Mouse (Mus musculus) neural tube, embryonic 13.5 days (tissue): ENCODE measurements around the gene Ywhae. TPM values are rescaled to one million over a fixed set of nuclear protein-coding genes. Genes with fewer than 3 reads are reported as not detected.

Source experiments
- ATAC-seq: fragments of 200-750 bp; cut with Nextera tagmentation; 2 replicates; pipeline ENCODE4 v1.8.0; 2017; ENCODE audit warnings: low read depth, mild to moderate bottlenecking, moderate TSS enrichment, moderate library complexity
- H3K27ac ChIP-seq: fragments of 300-500 bp; sonication (generic); replicated peaks from 2 replicates; pipeline ENCODE4 v1.5.1; 2015; ENCODE audit warnings: moderate library complexity, mild to moderate bottlenecking, inconsistent platforms
- H3K27me3 ChIP-seq: fragments of 300-500 bp; sonication (generic); 2 replicates; pipeline ENCODE4 v1.6.1; 2015; ENCODE audit warnings: mild to moderate bottlenecking, inconsistent platforms
- H3K36me3 ChIP-seq: fragments of 300-500 bp; sonication (generic); 2 replicates; pipeline ENCODE4 v1.6.1; 2015; ENCODE audit warnings: mild to moderate bottlenecking, inconsistent platforms
- H3K4me1 ChIP-seq: fragments of 300-500 bp; sonication (generic); replicated peaks from 2 replicates; pipeline ENCODE4 v1.6.1; 2015; ENCODE audit warnings: inconsistent platforms
- H3K4me2 ChIP-seq: fragments of 300-500 bp; sonication (generic); 2 replicates; pipeline ENCODE4 v1.6.1; 2015; ENCODE audit warnings: inconsistent platforms, mild to moderate bottlenecking, moderate library complexity
- H3K4me3 ChIP-seq: fragments of 300-500 bp; sonication (generic); 2 replicates; pipeline ENCODE4 v1.5.1; 2015; ENCODE audit warnings: mild to moderate bottlenecking, inconsistent platforms
- H3K9ac ChIP-seq: fragments of 300-500 bp; sonication (generic); 2 replicates; pipeline ENCODE4 v1.6.1; 2015; ENCODE audit warnings: moderate library complexity, mild to moderate bottlenecking, inconsistent platforms
- H3K9me3 ChIP-seq: fragments of 300-500 bp; sonication (generic); 2 replicates; pipeline ENCODE4 v1.6.1; 2016; ENCODE audit warnings: inconsistent platforms
- WGBS: fragments of 180-500 bp; shearing (Covaris S2); methylation state at CpG from one replicate; pipeline ENCODE4 v1.1.7; 2015; 5-methylcytosine and 5-hydroxymethylcytosine counted together
- polyA plus RNA-seq: library from polyadenylated mRNA; unstranded; fragments of >200 nt; fragmentation: Nextera tagmentation; extraction: Ambion mirVana; gene quantifications from 2 replicates; pipeline ENCODE4 v1.2.1, GENCODE M21; 2015

Gene Ywhae
- polyA plus RNA-seq, 1 experiment from 2014 or later, result 1,498 TPM

DNA sequence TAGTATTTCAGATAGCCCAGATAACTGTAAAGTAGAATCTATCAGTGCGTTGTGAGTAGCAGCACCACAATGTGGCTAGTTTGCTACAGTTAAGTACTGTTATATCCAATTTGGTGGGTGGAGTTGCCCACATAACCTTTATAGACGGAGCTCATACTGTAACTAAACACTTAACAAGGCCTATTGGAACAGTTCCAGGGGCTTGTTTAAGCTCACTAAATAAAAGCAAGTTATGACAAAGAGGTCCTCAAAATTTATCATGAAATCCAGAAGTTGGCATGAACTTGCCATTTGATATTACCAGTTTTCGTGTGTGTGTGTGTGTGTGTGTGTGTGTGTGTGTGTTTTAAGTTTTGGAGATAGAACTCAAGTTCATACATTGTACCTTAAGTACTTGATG lies 7.5 kb downstream of the Ywhae start:
- Histone ChIP-seq H3K4me2 (no peak overlapping the region), H3K27me3 (no peaks in the 10 kb centered on the region), H3K4me3 (no peak overlapping the region), H3K9me3 (no peaks in the 10 kb centered on the region), H3K36me3 (peaks cover 22% of the 10 kb centered on the region; the same call in 1 of the 2 replicates), H3K9ac (no peak overlapping the region), H3K4me1 (peaks cover 53% of the 10 kb centered on the region), H3K27ac (no peak overlapping the region)
- ATAC-seq, result no peak
- 74% methylated on average over 3 of the region's 3 CpGs for WGBS

DNA sequence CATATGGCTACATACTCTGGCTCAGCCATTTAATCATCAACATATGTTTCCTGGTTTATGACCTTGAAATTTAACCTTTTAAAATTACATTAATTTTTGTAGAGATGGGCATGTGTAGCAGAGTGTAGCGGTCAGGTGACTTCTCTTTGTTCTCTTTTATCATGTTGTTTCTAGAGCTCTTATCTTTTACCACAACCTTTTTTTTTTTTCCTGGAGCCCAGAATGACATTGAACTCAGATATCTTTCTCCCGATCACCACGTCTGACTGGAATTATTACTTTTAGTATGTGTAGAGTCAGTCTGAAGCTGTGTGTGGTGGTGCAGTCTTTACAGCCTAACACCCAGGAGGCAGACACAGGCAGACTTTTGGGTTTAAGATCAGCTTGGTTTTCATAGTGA lies 8.9 kb downstream of the Ywhae start:
- ATAC-seq, result no peak
- peaks cover 47% of the 10 kb centered on the region for H3K4me1 ChIP-seq
- H3K9me3 ChIP-seq, result no peaks in the 10 kb centered on the region
- H3K4me2 ChIP-seq, result no peak overlapping the region
- no peak overlapping the region for H3K4me3 ChIP-seq
- peaks cover 22% of the 10 kb centered on the region; the same call in 1 of the 2 replicates for H3K36me3 ChIP-seq
- H3K27me3 ChIP-seq, result no peaks in the 10 kb centered on the region
- peak overlapping the region; percentile 56; the same call in 1 of the 2 replicates for H3K27ac ChIP-seq
- no peak overlapping the region for H3K9ac ChIP-seq
- 83% methylated on average over 3 of the region's 3 CpGs for WGBS

DNA sequence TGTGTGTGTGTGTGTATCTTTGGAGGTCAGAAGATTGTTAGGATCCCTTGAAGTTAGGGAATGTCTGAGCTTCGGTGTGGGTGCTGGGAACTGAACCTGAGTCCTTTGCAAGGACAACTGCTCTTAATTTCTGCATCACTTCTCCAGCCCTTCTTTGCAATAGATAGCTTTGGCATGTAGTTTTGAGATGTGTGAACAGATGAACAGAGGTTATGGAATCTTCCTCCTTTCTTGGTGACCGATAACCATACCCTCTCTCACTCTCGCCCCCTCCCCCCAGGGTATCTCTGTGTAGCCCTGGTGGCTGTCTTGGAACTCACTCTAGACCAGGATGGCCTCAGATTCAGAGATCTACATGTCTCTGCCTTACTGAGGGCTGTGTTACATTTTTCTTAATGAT lies 12.1 kb downstream of the Ywhae start:
- no peak overlapping the region for H3K9ac ChIP-seq
- no peak for ATAC-seq

DNA sequence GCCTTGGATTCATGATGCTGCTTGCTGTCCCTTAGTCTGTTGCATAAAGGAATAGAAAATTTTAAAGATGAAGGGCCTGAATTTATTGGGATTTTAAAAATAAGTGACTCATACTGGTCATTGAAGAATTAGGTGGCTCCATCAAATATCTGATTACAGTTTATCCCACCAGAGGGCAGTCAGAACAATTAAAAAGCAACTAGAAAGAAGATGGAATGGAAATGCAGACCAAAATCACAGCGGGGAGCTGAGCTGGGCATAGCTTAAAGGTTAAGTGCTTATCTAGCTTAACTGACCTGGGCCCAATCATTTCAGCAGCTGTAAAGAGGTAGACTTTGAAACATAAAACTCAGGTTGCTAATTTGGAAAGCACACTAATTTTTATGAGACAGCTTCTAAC lies 17.9 kb downstream of the Ywhae start:
- 70% methylated on average over 1 of the region's 1 CpGs for WGBS
- H3K4me1 ChIP-seq, result peaks cover 61% of the 10 kb centered on the region
- H3K4me3 ChIP-seq, result no peak overlapping the region
- H3K27me3 ChIP-seq, result no peaks in the 10 kb centered on the region
- H3K4me2 ChIP-seq, result no peak overlapping the region
- H3K36me3 ChIP-seq, result peaks cover 15% of the 10 kb centered on the region; the same call in 1 of the 2 replicates
- no peak overlapping the region for H3K27ac ChIP-seq
- H3K9ac ChIP-seq, result no peak overlapping the region
- ATAC-seq, result no peak
- no peaks in the 10 kb centered on the region for H3K9me3 ChIP-seq

More for the DNA sequence above, 12.1 kb downstream of the Ywhae start:
- Histone ChIP-seq H3K4me3 (no peak overlapping the region), H3K4me2 (no peak overlapping the region), H3K27ac (no peak overlapping the region), H3K9me3 (no peaks in the 10 kb centered on the region), H3K4me1 (peaks cover 58% of the 10 kb centered on the region), H3K36me3 (peaks cover 16% of the 10 kb centered on the region; the same call in 1 of the 2 replicates), H3K27me3 (no peaks in the 10 kb centered on the region)
- WGBS, result 92% methylated on average over 3 of the region's 3 CpGs

DNA sequence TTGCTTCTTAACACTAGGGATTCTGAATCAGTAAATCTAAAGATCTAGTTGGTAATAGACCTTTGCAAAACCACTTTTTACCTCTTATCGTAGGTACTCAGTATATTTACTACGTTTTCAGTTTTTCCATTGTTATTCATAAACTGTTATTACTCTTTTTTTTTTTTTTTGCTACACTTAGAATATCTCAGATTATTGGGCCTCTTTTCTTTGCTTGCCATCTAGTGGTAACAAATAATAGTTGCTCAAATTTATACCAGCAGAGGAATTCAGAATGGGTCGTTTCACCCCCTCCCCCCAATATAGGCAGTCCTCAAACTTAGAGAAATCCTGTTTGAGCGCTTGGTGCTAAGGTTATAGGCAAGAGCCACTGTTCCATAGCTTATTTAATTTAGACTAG lies 18.4 kb downstream of the Ywhae start:
- Histone ChIP-seq H3K27ac (no peak overlapping the region), H3K4me3 (no peak overlapping the region), H3K9ac (no peak overlapping the region), H3K27me3 (no peaks in the 10 kb centered on the region), H3K4me1 (peaks cover 58% of the 10 kb centered on the region), H3K36me3 (peaks cover 19% of the 10 kb centered on the region), H3K4me2 (no peak overlapping the region), H3K9me3 (no peaks in the 10 kb centered on the region)
- 81% methylated on average over 4 of the region's 4 CpGs for WGBS
- no peak for ATAC-seq

DNA sequence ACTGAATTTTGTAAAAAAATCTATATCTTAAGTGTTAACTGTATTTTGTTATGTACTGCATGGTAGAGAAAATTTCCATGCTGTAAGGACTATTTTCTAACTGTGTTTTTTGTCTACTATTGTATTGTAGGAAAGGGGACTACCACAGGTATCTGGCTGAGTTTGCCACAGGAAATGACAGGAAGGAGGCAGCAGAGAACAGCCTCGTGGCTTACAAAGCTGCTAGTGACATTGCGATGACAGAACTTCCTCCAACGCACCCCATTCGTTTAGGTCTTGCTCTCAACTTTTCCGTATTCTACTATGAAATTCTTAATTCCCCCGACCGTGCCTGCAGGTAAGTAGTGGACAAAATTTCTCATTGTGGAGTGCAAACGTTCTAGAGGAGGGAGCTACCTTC lies 24.0 kb downstream of the Ywhae start:
- H3K27ac ChIP-seq, result no peak overlapping the region
- no peaks in the 10 kb centered on the region for H3K27me3 ChIP-seq
- no peak for ATAC-seq
- no peak overlapping the region for H3K9ac ChIP-seq
- peaks cover 65% of the 10 kb centered on the region for H3K36me3 ChIP-seq
- WGBS, result 89% methylated on average over 8 of the region's 8 CpGs
- H3K4me3 ChIP-seq, result no peak overlapping the region
- no peak overlapping the region for H3K4me2 ChIP-seq
- peaks cover 10% of the 10 kb centered on the region; the same call in 1 of the 2 replicates for H3K4me1 ChIP-seq
- no peaks in the 10 kb centered on the region for H3K9me3 ChIP-seq

DNA sequence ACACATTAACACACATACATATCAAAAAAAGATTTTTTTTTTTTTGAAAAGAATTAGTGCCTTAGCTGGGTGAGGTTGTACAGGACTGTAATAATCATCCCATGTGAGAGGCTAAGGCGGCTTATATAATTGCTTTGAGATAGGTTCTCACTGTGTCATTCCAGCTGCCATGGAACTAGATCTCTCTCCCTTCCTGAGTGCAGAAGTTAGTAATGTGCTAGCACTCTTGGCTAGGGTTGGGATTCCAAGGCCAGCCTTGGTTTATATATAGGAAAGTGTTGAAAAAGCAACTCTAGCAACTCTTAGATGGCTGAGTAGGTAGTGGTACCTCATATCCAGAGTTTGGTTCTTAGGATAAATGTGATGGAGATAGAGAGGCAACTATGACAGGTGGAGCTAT lies 25.9 kb downstream of the Ywhae start:
- H3K9me3 ChIP-seq, result no peaks in the 10 kb centered on the region
- H3K4me3 ChIP-seq, result no peak overlapping the region
- ATAC-seq, result no peak
- no peak overlapping the region for H3K27ac ChIP-seq
- H3K9ac ChIP-seq, result no peak overlapping the region
- 89% methylated on average over 1 of the region's 1 CpGs for WGBS
- H3K36me3 ChIP-seq, result peaks cover 70% of the 10 kb centered on the region
- no peaks in the 10 kb centered on the region for H3K27me3 ChIP-seq
- H3K4me2 ChIP-seq, result no peak overlapping the region
- H3K4me1 ChIP-seq, result no peaks in the 10 kb centered on the region

DNA sequence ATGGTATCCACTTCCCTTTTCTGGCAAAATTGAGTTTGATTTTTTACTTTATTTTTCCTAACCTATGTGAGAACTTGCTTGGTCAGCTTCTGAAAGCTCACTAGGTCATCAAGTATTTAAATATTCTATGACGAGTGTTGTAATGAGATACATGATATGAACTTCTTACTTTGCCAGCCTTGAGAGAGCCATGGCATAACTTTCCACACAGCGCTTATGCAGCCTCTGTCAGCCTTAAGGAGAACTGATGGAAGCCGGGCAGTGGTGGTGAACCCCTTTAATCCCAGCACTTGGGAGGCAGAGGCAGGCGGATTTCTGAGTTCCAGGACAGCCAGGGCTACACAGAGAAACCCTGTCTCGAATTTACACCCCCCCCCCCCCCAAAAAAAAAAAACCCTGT lies 28.1 kb downstream of the Ywhae start:
- no peaks in the 10 kb centered on the region for H3K9me3 ChIP-seq
- H3K36me3 ChIP-seq, result peaks cover 82% of the 10 kb centered on the region
- 92% methylated on average over 5 of the region's 5 CpGs for WGBS
- H3K4me3 ChIP-seq, result no peak overlapping the region
- H3K27ac ChIP-seq, result no peak overlapping the region
- no peaks in the 10 kb centered on the region for H3K27me3 ChIP-seq
- ATAC-seq, result no peak
- H3K4me2 ChIP-seq, result no peak overlapping the region
- no peak overlapping the region for H3K9ac ChIP-seq
- H3K4me1 ChIP-seq, result no peaks in the 10 kb centered on the region

DNA sequence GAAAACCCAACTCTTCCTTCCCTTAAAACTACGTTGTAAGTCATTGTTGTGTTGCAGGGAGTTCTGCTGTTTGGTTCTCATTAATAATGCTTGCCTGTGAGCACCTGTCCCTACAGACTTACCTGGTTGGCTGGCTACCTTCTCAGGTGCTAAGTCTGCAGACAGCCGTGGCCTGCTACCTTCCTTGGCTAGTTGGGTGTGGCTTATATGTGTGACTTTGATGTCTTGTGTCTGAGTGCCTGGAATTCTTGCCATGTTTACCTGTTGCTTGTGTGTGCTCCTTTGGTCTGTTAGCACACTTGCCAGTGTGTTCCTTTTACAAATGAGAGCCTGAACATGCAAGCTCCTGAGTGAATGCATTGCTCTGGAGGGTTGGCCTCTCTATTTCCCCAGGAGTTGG lies 30.0 kb downstream of the Ywhae start:
- Histone ChIP-seq H3K9me3 (no peaks in the 10 kb centered on the region), H3K4me1 (no peaks in the 10 kb centered on the region), H3K4me2 (no peak overlapping the region), H3K27ac (no peak overlapping the region), H3K27me3 (no peaks in the 10 kb centered on the region), H3K9ac (no peak overlapping the region), H3K36me3 (peaks cover 83% of the 10 kb centered on the region), H3K4me3 (no peak overlapping the region)
- 85% methylated on average over 2 of the region's 2 CpGs for WGBS
- no peak for ATAC-seq

DNA sequence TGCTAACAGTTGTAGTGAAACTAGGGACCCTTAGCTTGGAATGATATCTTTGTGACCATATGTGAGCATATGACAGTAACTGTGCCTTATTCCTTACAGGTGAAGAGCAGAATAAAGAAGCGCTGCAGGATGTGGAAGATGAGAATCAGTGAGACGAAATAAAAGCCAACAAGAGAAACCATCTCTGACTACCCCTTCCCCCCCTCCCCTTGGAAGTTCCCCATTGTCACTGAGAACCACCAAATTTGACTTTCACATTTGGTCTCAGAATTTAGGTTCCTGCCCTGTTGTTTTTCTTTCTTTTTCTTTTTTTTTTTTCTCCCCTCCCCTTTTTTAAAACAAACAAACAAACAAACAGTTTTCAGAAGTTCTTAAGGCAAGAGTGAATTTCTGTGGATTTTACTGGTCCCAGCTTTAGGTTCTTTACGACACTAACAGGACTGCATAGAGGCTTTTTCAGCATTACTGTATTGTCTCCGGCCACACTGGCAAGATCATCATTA lies 31.9 kb downstream of the Ywhae start:
- Histone ChIP-seq H3K4me3 (no peak overlapping the region), H3K9ac (no peak overlapping the region), H3K4me2 (no peak overlapping the region), H3K27ac (no peak overlapping the region), H3K27me3 (no peaks in the 10 kb centered on the region), H3K9me3 (no peaks in the 10 kb centered on the region), H3K36me3 (peaks cover 72% of the 10 kb centered on the region), H3K4me1 (peaks cover 7% of the 10 kb centered on the region)
- ATAC-seq, result no peak
- WGBS, result 83% methylated on average over 4 of the region's 4 CpGs

DNA sequence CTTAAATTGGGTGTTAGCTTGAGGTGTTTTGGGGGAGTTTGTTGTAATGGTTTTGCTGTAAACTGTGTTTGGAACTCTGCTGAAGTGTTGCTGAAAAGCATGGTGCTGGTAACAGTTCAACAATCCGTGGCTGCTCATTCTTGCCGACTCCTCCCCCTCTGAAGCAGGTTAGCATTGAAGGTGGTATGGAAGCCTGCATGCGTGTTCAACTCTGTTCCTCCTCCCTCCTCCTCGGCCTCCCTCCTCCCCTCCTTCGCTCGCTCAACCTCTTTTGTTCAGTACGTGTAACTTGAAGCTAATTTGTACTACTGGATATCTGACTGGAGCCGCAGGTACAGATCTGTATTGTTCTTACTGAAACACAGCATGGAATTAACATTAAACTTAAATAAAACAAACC lies 32.5 kb downstream of the Ywhae start:
- Histone ChIP-seq H3K4me2 (no peak overlapping the region), H3K36me3 (peaks cover 66% of the 10 kb centered on the region), H3K4me3 (no peak overlapping the region), H3K9me3 (no peaks in the 10 kb centered on the region), H3K27ac (no peak overlapping the region), H3K27me3 (no peaks in the 10 kb centered on the region), H3K4me1 (peaks cover 10% of the 10 kb centered on the region), H3K9ac (no peak overlapping the region)
- WGBS, result 83% methylated on average over 8 of the region's 8 CpGs
- ATAC-seq, result no peak

DNA sequence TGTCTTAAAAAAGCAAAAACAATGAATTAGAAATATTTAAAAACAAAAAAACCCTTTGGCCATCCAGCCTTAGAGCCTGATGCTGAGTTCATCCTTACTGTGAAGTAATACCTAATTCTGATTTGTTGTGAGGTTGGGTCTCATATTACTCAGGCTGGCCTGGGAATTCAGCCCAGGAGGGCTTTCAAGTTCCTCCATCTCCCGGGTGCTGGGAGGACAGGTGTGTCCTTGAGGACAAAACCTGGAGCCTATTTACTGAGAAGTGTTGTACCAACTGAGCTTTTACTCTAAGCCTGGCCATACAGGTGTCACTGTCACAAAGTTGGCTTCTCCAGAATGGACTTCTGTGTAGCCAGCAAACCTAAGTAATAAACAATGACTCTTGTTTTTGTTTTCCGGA lies 34.3 kb downstream of the Ywhae start:
- H3K4me3 ChIP-seq, result no peak overlapping the region
- H3K36me3 ChIP-seq, result peaks cover 49% of the 10 kb centered on the region
- no peak overlapping the region for H3K4me2 ChIP-seq
- H3K4me1 ChIP-seq, result peaks cover 10% of the 10 kb centered on the region
- ATAC-seq, result no peak
- H3K9ac ChIP-seq, result no peak overlapping the region
- 76% methylated on average over 2 of the region's 2 CpGs for WGBS
- H3K9me3 ChIP-seq, result no peaks in the 10 kb centered on the region
- no peak overlapping the region for H3K27ac ChIP-seq
- no peaks in the 10 kb centered on the region for H3K27me3 ChIP-seq
